Mouse (Mus musculus) stomach, postnatal 0 days (tissue): ENCODE data around the gene Wdr66.

Source experiments
- CTCF ChIP-seq: IDR thresholded peaks from 2 replicates; pipeline ENCODE4 v1.5.1; 2016; ENCODE audit warnings: antibody characterized with exemption, low read depth, mild to moderate bottlenecking, moderate library complexity
- EP300 ChIP-seq: optimal IDR thresholded peaks from 2 replicates; pipeline ENCODE3; 2016; ENCODE audit warnings: antibody characterized with exemption

DNA sequence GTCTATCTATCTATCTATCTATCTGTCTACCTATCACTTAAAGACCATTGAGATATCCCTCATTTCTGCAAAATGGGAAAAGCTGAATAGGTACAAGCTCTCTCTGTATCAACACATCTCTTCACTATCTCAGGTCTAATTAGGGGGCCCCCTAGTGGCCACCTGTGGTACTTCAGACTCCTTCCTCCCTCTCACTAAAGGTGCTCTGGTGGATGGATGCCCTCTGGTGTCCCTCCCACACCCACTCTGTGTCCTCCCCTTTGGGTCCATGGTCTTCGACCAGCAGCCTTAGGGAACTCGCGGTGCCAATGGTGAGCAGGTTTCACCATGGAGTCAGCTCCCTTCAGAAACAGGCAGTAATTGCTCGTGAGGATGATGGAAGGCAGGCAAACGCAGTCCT lies 7.1 kb downstream of the Wdr66 start:
- no peak for TF ChIP-seq EP300
- peak; percentile 71 for TF ChIP-seq CTCF
